Mouse (Mus musculus): ENCODE measurements around the gene Filip1l.

- TF ChIP-seq CTCF (IDR thresholded peaks at IDR 0.05; ENCODE audit: insufficient read depth, low read depth, low read length), result no peak
- TF ChIP-seq POLR2A (IDR thresholded peaks at IDR 0.05; ENCODE audit: insufficient read depth, low read depth, low read length), result no peak
Measured at GRCm38 (mm10) chr16:57455573-57455972, 102.7 kb downstream of the Filip1l start.

Measured in olfactory bulb, adult 2 months (tissue).